Mouse (Mus musculus): ENCODE data around the gene Flywch2.

GRCm38 (mm10) chr17:23738836-23739201, 47.1 kb downstream of the Flywch2 start:
- TF ChIP-seq CTCF (IDR thresholded peaks at IDR 0.05; ENCODE audit: low read depth) (no peak), EP300 (IDR thresholded peaks at IDR 0.05; ENCODE audit: low read depth) (no peak)

All from liver, postnatal 0 days (tissue).